Comparison of ENCODE assay signal across 9 mouse cellular contexts in the genomic region with DNA sequence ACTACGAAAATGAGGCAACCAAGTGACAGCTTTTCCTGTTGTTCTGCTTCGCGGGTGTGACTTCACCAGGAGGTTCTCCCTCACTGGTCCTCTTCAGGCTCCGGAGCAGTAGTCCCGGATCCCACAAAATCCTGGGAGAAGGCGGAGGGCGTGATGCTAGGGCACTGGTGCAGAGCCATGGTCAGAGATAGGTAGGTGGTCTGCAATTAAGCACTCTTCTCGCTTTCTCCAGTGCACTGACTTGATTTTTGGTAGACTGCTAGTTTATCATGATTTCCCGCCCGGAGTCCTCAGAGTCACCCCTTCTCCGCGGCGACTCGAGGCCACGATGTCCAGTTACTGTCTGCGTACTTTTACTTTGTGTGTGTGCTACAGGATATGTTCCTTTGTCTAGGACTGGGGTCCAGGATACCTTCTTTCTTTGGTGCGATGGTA. TPM values are rescaled to one million over a fixed set of nuclear protein-coding genes. Genes with fewer than 3 reads are reported as not detected.
DNase-seq lines count a peak whose midpoint lies in the region; ATAC-seq and TF ChIP-seq lines count a peak whose summit lies in the region.
"Had no signal": no experiment of that assay in that cellular context is flagged by ENCODE, and none has a peak within 500 bp of the region (broad histone marks: within the 10 kb centered on the region; RNA-seq: fewer than 3 reads in every experiment).

No protein-coding gene starts in this region.

- peaks cover 65% of the 10 kb centered on the region for H3K27me3 ChIP-seq in kidney, postnatal 0 days (ENCODE audit: insufficient read depth, low read length)
- peaks cover 88% of the 10 kb centered on the region for H3K27me3 ChIP-seq in hindbrain, embryonic 15.5 days

- no peak overlapping the region for H3K9ac ChIP-seq in kidney, postnatal 0 days (ENCODE audit: low read depth, low read length)
- no peak overlapping the region for H3K9ac ChIP-seq in hindbrain, embryonic 15.5 days

- no peaks in the 10 kb centered on the region for H3K9me3 ChIP-seq in kidney, postnatal 0 days (replicated peaks; ENCODE audit: low read length)
- no peaks in the 10 kb centered on the region for H3K9me3 ChIP-seq in hindbrain, embryonic 15.5 days

- DNase-seq in kidney, postnatal 0 days (ENCODE audit: low spot score): no peak
- DNase-seq in kidney, adult 9 months: no peak
- peak; percentile 51 for DNase-seq in embryo, embryonic 11 days
- DNase-seq in naive thymus-derived CD4-positive, alpha-beta T cell, adult 2 months (ENCODE audit: low read depth): peak; percentile 43
- no peak for DNase-seq in spleen, postnatal 14 days (ENCODE audit: low spot score in 2 of 2)
- DNase-seq in spleen, postnatal 36 days (ENCODE audit: low spot score in 2 of 2): no peak
- DNase-seq in urinary bladder, postnatal 10 days (ENCODE audit: low spot score): no peak

- H3K4me1 ChIP-seq in kidney, postnatal 0 days (replicated peaks; ENCODE audit: insufficient read depth, low read length): no peaks in the 10 kb centered on the region; the same call in 1 of the 2 replicates
- H3K4me1 ChIP-seq in hindbrain, embryonic 15.5 days (replicated peaks): no peaks in the 10 kb centered on the region

- WGBS in kidney, postnatal 0 days: 15% methylated on average over 17 of the region's 17 CpGs
- WGBS in hindbrain, embryonic 15.5 days: 15% methylated on average over 17 of the region's 17 CpGs

- TF ChIP-seq CTCF in kidney, postnatal 0 days (IDR thresholded peaks at IDR 0.05; ENCODE audit: low read depth): no peak

- peak overlapping the region; percentile 32 for H3K4me2 ChIP-seq in kidney, postnatal 0 days (ENCODE audit: low read length)
- 0 out of 2 replicates have a peak overlapping the region, but pooled peaks have one; percentile 9 for H3K4me2 ChIP-seq in hindbrain, embryonic 15.5 days

- no peak overlapping the region for H3K27ac ChIP-seq in kidney, postnatal 0 days
- H3K27ac ChIP-seq in hindbrain, embryonic 15.5 days (replicated peaks): no peak overlapping the region
- H3K27ac ChIP-seq: left cerebral cortex, adult 2 months had no signal

- 0 out of 2 replicates have a peak, but pooled peaks have one; percentile 29 for ATAC-seq in kidney, postnatal 0 days (replicated peaks; ENCODE audit: low FRiP score, low read depth)
- ATAC-seq in hindbrain, embryonic 15.5 days (ENCODE audit: low FRiP score, low read depth): no peak

- peak overlapping the region; percentile 11; the same call in 1 of the 2 replicates for H3K4me3 ChIP-seq in kidney, postnatal 0 days (replicated peaks; ENCODE audit: low read depth, low read length)
- H3K4me3 ChIP-seq in hindbrain, embryonic 15.5 days: no peak overlapping the region
- H3K4me3 ChIP-seq: left cerebral cortex, adult 2 months had no signal

- H3K36me3 ChIP-seq in kidney, postnatal 0 days (ENCODE audit: insufficient read depth, low read length): no peaks in the 10 kb centered on the region
- no peaks in the 10 kb centered on the region for H3K36me3 ChIP-seq in hindbrain, embryonic 15.5 days

RNA-seq across cellular contexts. Expression of a gene that starts 4.9 kb away (rescaled TPM):
- 0.21 and 0.60 TPM in 2 replicates for polyA plus RNA-seq in kidney, postnatal 0 days (2015; fragmentation: Nextera tagmentation; extraction: Ambion mirVana)
- polyA plus RNA-seq in hindbrain, embryonic 15.5 days (2015; fragmentation: Nextera tagmentation; extraction: Ambion mirVana): 0.14 TPM in 1 of 2 replicates, not detected in the other

RNA-seq across cellular contexts. Expression of a gene that starts 20.9 kb away (rescaled TPM):
- 4.0 and 4.5 TPM in 2 replicates for polyA plus RNA-seq in kidney, postnatal 0 days (2015; fragmentation: Nextera tagmentation; extraction: Ambion mirVana)
- 1.7 and 2.2 TPM in 2 replicates for polyA plus RNA-seq in hindbrain, embryonic 15.5 days (2015; fragmentation: Nextera tagmentation; extraction: Ambion mirVana)

RNA-seq across cellular contexts. Expression of a gene that starts 21.2 kb away (rescaled TPM):
- polyA plus RNA-seq in kidney, postnatal 0 days (2015; fragmentation: Nextera tagmentation; extraction: Ambion mirVana): 4.0 and 4.8 TPM in 2 replicates
- polyA plus RNA-seq in hindbrain, embryonic 15.5 days (2015; fragmentation: Nextera tagmentation; extraction: Ambion mirVana): 1.2 and 1.5 TPM in 2 replicates

RNA-seq across cellular contexts. Expression of a gene that starts 26.7 kb away (rescaled TPM):
- polyA plus RNA-seq in kidney, postnatal 0 days (2015; fragmentation: Nextera tagmentation; extraction: Ambion mirVana): 15.3 and 17.2 TPM in 2 replicates
- polyA plus RNA-seq in hindbrain, embryonic 15.5 days (2015; fragmentation: Nextera tagmentation; extraction: Ambion mirVana): 8.4 and 10.7 TPM in 2 replicates

RNA-seq across cellular contexts. Expression of a gene that starts 28.3 kb away (rescaled TPM):
- 33.8 and 48.4 TPM in 2 replicates for polyA plus RNA-seq in kidney, postnatal 0 days (2015; fragmentation: Nextera tagmentation; extraction: Ambion mirVana)
- 6.5 and 10.3 TPM in 2 replicates for polyA plus RNA-seq in hindbrain, embryonic 15.5 days (2015; fragmentation: Nextera tagmentation; extraction: Ambion mirVana)

Comparison
In these comparisons a context has a peak if more than half of its experiments do, and no peak if none do; other contexts are left out.
1. DNase-seq: peak in embryo, embryonic 11 days (single experiment) and naive thymus-derived CD4-positive, alpha-beta T cell, adult 2 months (single experiment); none in kidney, postnatal 0 days (single experiment), kidney, adult 9 months (single experiment), spleen, postnatal 14 days (0 of 2), spleen, postnatal 36 days (0 of 2) and urinary bladder, postnatal 10 days (single experiment).